Mouse (Mus musculus) limb, embryonic 14.5 days (tissue): ENCODE data around the gene Sgsm1. TPM values are rescaled to one million over a fixed set of nuclear protein-coding genes. Genes with fewer than 3 reads are reported as not detected.

Source experiments
- ATAC-seq: fragments of 200-750 bp; cut with Nextera tagmentation; 2 replicates; pipeline ENCODE4 v1.8.0; 2017; ENCODE audit warnings: low read depth, moderate number of reproducible peaks, moderate TSS enrichment; ENCODE audit not compliant: low FRiP score
- DNase-seq: peaks from one replicate; pipeline ENCODE4 v3.0.0-alpha.2; 2015; ENCODE audit warnings: low spot score
- H3K27ac ChIP-seq: fragments of 300-500 bp; sonication (generic); replicated peaks from 2 replicates; pipeline ENCODE4 v1.5.1; 2014; ENCODE audit warnings: low read depth, mild to moderate bottlenecking, low read length, moderate library complexity, mixed read lengths
- H3K27me3 ChIP-seq: fragments of 300-500 bp; sonication (generic); 2 replicates; pipeline ENCODE4 v1.6.1; 2014; ENCODE audit warnings: low read length, mixed read lengths; ENCODE audit not compliant: control insufficient read depth, insufficient read depth
- H3K36me3 ChIP-seq: fragments of 300-500 bp; sonication (generic); 2 replicates; pipeline ENCODE4 v1.6.1; 2014; ENCODE audit warnings: mild to moderate bottlenecking, low read length, moderate library complexity, mixed read lengths; ENCODE audit not compliant: control insufficient read depth, insufficient read depth
- H3K4me1 ChIP-seq: fragments of 300-500 bp; sonication (generic); 2 replicates; pipeline ENCODE4 v1.6.1; 2014; ENCODE audit warnings: antibody characterized with exemption, low read length, mixed read lengths; ENCODE audit not compliant: control insufficient read depth, insufficient read depth
- H3K4me2 ChIP-seq: fragments of 300-500 bp; sonication (generic); replicated peaks from 2 replicates; pipeline ENCODE4 v1.6.1; 2014; ENCODE audit warnings: low read depth, mild to moderate bottlenecking, low read length, moderate library complexity; ENCODE audit not compliant: severe bottlenecking
- H3K4me3 ChIP-seq: fragments of 300-500 bp; sonication (generic); replicated peaks from 2 replicates; pipeline ENCODE4 v1.5.1; 2014; ENCODE audit warnings: low read length
- H3K9ac ChIP-seq: fragments of 300-500 bp; sonication (generic); 2 replicates; pipeline ENCODE4 v1.6.1; 2014; ENCODE audit warnings: mild to moderate bottlenecking, low read depth, low read length, moderate library complexity; ENCODE audit not compliant: severe bottlenecking
- H3K9me3 ChIP-seq: fragments of 300-500 bp; sonication (generic); 2 replicates; pipeline ENCODE4 v1.6.1; 2016; ENCODE audit warnings: low read length; ENCODE audit not compliant: control insufficient read depth
- POLR2A ChIP-seq: fragments of 200-500 bp; IDR thresholded peaks from 2 replicates; pipeline ENCODE4 v1.8.0; 2012; ENCODE audit warnings: inconsistent platforms, mild to moderate bottlenecking, moderate library complexity, borderline replicate concordance; ENCODE audit not compliant: insufficient read depth, insufficient read length; ENCODE audit errors: extremely low read depth
- WGBS: fragments of 180-500 bp; shearing (Covaris S2); extraction: QIAGEN DNeasy Blood & Tissue Kit; methylation state at CpG from one replicate; pipeline ENCODE4 v1.1.7; 2014; 5-methylcytosine and 5-hydroxymethylcytosine counted together
- polyA plus RNA-seq, 2 experiments: library from polyadenylated mRNA; depleted of rRNA in 1 of 2; stranded (reverse) in 1 of 2; unstranded in 1 of 2; fragments of >200 nt; fragmentation: Nextera tagmentation in 1 of 2; extraction: Ambion mirVana in 1 of 2; gene quantifications; 2 replicates each; pipeline versions ENCODE4 v1.2.1 to v1.2.3; 2012 to 2014

The Sgsm1 gene
- polyA plus RNA-seq, 2 experiments, result 1.2 to 3.3 TPM

- Histone ChIP-seq H3K27me3 (peaks cover 19% of the 10 kb centered on the region), H3K27ac (no peak overlapping the region), H3K9me3 (no peaks in the 10 kb centered on the region), H3K4me1 (no peaks in the 10 kb centered on the region), H3K36me3 (no peaks in the 10 kb centered on the region), H3K9ac (no peak overlapping the region), H3K4me2 (no peak overlapping the region), H3K4me3 (no peak overlapping the region)
- ATAC-seq (no peak), DNase-seq (no peak)
- TF ChIP-seq POLR2A, result no peak
- WGBS, result 75% methylated on average over 21 of the region's 22 CpGs
Observed at GRCm38 (mm10) chr5:113300148-113300889, 10.3 kb downstream of the Sgsm1 start.

GRCm38 (mm10) chr5:113299433-113299832, 11.2 kb downstream of the Sgsm1 start:
- Histone ChIP-seq H3K27me3 (peaks cover 19% of the 10 kb centered on the region), H3K36me3 (no peaks in the 10 kb centered on the region), H3K9ac (no peak overlapping the region), H3K4me1 (no peaks in the 10 kb centered on the region), H3K4me3 (no peak overlapping the region), H3K27ac (no peak overlapping the region), H3K4me2 (no peak overlapping the region), H3K9me3 (no peaks in the 10 kb centered on the region)
- DNase-seq (no peak), ATAC-seq (no peak)
- 50% methylated on average over 9 of the region's 9 CpGs for WGBS
- TF ChIP-seq POLR2A, result no peak

GRCm38 (mm10) chr5:113298826-113299225, 11.8 kb downstream of the Sgsm1 start:
- TF ChIP-seq POLR2A, result no peak
- WGBS, result 61% methylated on average over 6 of the region's 6 CpGs
- H3K36me3 ChIP-seq, result no peaks in the 10 kb centered on the region
- no peak overlapping the region for H3K27ac ChIP-seq
- H3K4me3 ChIP-seq, result no peak overlapping the region
- ATAC-seq (no peak), DNase-seq (no peak)
- peaks cover 19% of the 10 kb centered on the region for H3K27me3 ChIP-seq
- H3K4me1 ChIP-seq, result no peaks in the 10 kb centered on the region
- H3K9ac ChIP-seq, result no peak overlapping the region
- H3K4me2 ChIP-seq, result no peak overlapping the region
- H3K9me3 ChIP-seq, result no peaks in the 10 kb centered on the region

- no peak overlapping the region for H3K27ac ChIP-seq
- no peaks in the 10 kb centered on the region for H3K36me3 ChIP-seq
- H3K4me2 ChIP-seq, result no peak overlapping the region; the same call in 1 of the 2 replicates
- no peaks in the 10 kb centered on the region for H3K4me1 ChIP-seq
- H3K27me3 ChIP-seq, result peaks cover 19% of the 10 kb centered on the region
- no peak for DNase-seq
- 18% methylated on average over 12 of the region's 12 CpGs for WGBS
- H3K9me3 ChIP-seq, result no peaks in the 10 kb centered on the region
- no peak for ATAC-seq
- H3K9ac ChIP-seq, result no peak overlapping the region
- TF ChIP-seq POLR2A, result no peak
- no peak overlapping the region for H3K4me3 ChIP-seq
Observed at GRCm38 (mm10) chr5:113298040-113298439, 12.5 kb downstream of the Sgsm1 start.

GRCm38 (mm10) chr5:113295791-113296190, 14.8 kb downstream of the Sgsm1 start:
- Histone ChIP-seq H3K4me1 (no peaks in the 10 kb centered on the region), H3K36me3 (no peaks in the 10 kb centered on the region), H3K9ac (no peak overlapping the region), H3K9me3 (no peaks in the 10 kb centered on the region), H3K4me2 (no peak overlapping the region), H3K27me3 (peaks cover 14% of the 10 kb centered on the region), H3K27ac (no peak overlapping the region), H3K4me3 (no peak overlapping the region)
- 31% methylated on average over 4 of the region's 4 CpGs for WGBS
- TF ChIP-seq POLR2A, result no peak
- DNase-seq (no peak), ATAC-seq (no peak)
